Mouse (Mus musculus): ENCODE measurements at regions not wholly inside any gene's neighbourhood (a gene's known extent, or its start where the extent isn't known, plus 50 kb on each side); places are given as distances from the start of the nearest gene placed in this dataset.

DNA sequence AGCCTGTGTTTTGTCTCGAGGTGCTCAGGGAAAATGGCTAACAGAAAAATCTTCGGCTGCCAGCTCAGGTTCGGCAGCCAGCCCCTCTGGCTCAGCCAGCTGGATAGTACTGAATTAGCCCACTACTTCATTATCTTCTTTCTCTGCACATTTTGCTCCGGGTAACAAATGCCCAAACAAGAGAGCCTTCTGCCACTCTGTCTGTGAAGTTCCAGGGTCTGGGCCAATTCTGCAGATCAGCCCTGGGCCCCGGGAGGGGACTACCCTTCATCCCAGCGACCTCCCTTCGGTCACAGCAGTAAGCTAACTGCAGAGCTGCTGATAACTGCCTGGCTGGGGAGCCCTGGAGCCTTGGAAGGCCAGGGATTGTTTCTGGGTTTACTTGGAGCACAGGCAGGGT is 119.6 kb upstream of the Ofcc1 start:
- H3K4me2 ChIP-seq (ENCODE audit: low read depth, low read length), result no peak overlapping the region

DNA sequence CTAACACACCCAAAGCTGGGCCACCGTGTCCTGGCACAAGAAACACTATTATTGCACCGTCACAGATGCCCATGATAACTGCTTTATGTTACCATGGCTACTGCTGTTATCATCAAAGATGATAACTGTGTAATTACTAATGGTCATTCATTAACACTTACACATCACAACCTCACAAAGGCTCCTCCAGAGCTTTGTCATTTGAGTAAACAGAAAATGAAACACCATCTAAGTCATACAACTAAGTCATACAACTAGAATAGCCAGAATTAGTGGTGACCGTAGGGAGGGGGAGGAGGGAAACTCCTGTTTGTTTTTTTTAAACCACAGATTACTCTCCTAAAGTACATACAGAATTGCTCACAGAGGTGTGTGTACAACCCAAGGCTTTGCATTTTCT is 111.4 kb upstream of the Ofcc1 start:
- H3K4me2 ChIP-seq (ENCODE audit: low read depth, low read length), result no peak overlapping the region
- no peak overlapping the region for H3K4me3 ChIP-seq (ENCODE audit: low read depth, low read length)
- H3K9me3 ChIP-seq (replicated peaks; ENCODE audit: control insufficient read depth, low read length), result no peaks in the 10 kb centered on the region
- H3K4me1 ChIP-seq (ENCODE audit: control insufficient read depth, insufficient read depth), result no peaks in the 10 kb centered on the region
- no peaks in the 10 kb centered on the region for H3K36me3 ChIP-seq (replicated peaks; ENCODE audit: control insufficient read depth, insufficient read depth, low read length)
- ATAC-seq (ENCODE audit: insufficient read depth, low read depth) (no peak), DNase-seq (ENCODE audit: low spot score) (no peak)
- no peaks in the 10 kb centered on the region for H3K27me3 ChIP-seq (ENCODE audit: control insufficient read depth, insufficient read depth, low read length)
- WGBS, result 76% methylated on average over 3 of the region's 3 CpGs
- H3K9ac ChIP-seq (replicated peaks; ENCODE audit: low read depth, low read length), result no peak overlapping the region
- TF ChIP-seq EP300 (IDR thresholded peaks at IDR 0.05; ENCODE audit: low read depth), result no peak
- TF ChIP-seq CTCF (IDR thresholded peaks at IDR 0.05; ENCODE audit: low read depth), result no peak
- H3K27ac ChIP-seq (ENCODE audit: low read depth), result no peak overlapping the region

More for the DNA sequence above, 119.6 kb upstream of the Ofcc1 start:
- H3K4me1 ChIP-seq (ENCODE audit: control insufficient read depth, insufficient read depth), result no peaks in the 10 kb centered on the region
- H3K4me3 ChIP-seq (ENCODE audit: low read depth, low read length), result no peak overlapping the region
- H3K27me3 ChIP-seq (ENCODE audit: control insufficient read depth, insufficient read depth, low read length), result no peaks in the 10 kb centered on the region
- ATAC-seq (ENCODE audit: insufficient read depth, low read depth), result no peak
- no peak overlapping the region for H3K27ac ChIP-seq (ENCODE audit: low read depth)
- H3K9me3 ChIP-seq (replicated peaks; ENCODE audit: control insufficient read depth, low read length), result no peaks in the 10 kb centered on the region
- TF ChIP-seq EP300 (IDR thresholded peaks at IDR 0.05; ENCODE audit: low read depth), result no peak
- no peaks in the 10 kb centered on the region for H3K36me3 ChIP-seq (replicated peaks; ENCODE audit: control insufficient read depth, insufficient read depth, low read length)
- no peak overlapping the region for H3K9ac ChIP-seq (replicated peaks; ENCODE audit: low read depth, low read length)
- 23% methylated on average over 7 of the region's 7 CpGs for WGBS
- no peak for DNase-seq (ENCODE audit: low spot score)

DNA sequence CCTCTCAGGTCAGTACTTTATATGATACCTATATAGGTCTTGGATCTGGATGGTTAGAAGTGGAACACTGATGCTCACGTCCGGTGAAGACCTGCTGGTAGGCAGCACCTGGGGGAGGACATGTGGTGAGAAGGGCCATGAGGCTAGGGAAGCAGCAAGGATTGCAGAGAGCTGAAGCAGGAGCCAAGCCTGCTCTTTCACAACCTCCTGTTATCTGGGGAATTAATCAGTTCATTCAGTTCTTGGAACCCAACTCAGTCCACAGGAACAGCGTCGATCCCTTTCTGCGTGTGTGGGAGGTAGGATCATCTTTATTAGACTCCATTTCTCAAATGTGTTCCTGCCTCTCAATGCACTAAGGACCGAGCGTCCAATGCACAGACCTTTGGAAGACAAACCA is 107.9 kb upstream of the Ofcc1 start:
- DNase-seq (ENCODE audit: low spot score), result no peak
- 89% methylated on average over 7 of the region's 7 CpGs for WGBS
- Histone ChIP-seq H3K9me3 (replicated peaks; ENCODE audit: control insufficient read depth, low read length) (no peaks in the 10 kb centered on the region), H3K4me2 (ENCODE audit: low read depth, low read length) (no peak overlapping the region), H3K9ac (replicated peaks; ENCODE audit: low read depth, low read length) (no peak overlapping the region), H3K4me3 (ENCODE audit: low read depth, low read length) (no peak overlapping the region), H3K36me3 (replicated peaks; ENCODE audit: control insufficient read depth, insufficient read depth, low read length) (no peaks in the 10 kb centered on the region), H3K27me3 (ENCODE audit: control insufficient read depth, insufficient read depth, low read length) (no peaks in the 10 kb centered on the region), H3K27ac (ENCODE audit: low read depth) (no peak overlapping the region), H3K4me1 (ENCODE audit: control insufficient read depth, insufficient read depth) (no peaks in the 10 kb centered on the region)
- ATAC-seq (ENCODE audit: insufficient read depth, low read depth), result no peak
- TF ChIP-seq CTCF (IDR thresholded peaks at IDR 0.05; ENCODE audit: low read depth) (no peak), EP300 (IDR thresholded peaks at IDR 0.05; ENCODE audit: low read depth) (no peak)

DNA sequence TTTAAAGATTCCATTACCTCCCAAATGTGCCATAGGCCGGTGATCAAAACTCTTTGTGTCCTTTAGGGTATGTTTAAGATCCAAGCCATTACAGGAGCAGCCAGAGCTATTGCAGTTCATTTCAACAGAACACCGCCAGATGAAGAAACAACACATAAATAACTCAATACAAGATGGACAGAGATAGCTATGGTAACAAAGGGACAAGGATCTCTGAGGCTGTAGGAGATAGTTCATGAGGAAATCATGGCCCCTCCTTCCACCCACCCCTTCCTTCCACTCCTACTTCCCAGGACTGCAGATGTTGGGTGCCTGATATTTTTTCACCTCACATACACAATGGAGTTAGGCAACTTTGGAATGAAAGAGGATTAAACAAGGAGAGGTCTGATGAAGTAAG is 92.1 kb upstream of the Ofcc1 start:
- H3K36me3 ChIP-seq (replicated peaks; ENCODE audit: control insufficient read depth, insufficient read depth, low read length), result no peaks in the 10 kb centered on the region
- H3K27ac ChIP-seq (ENCODE audit: low read depth), result no peak overlapping the region
- H3K27me3 ChIP-seq (ENCODE audit: control insufficient read depth, insufficient read depth, low read length), result no peaks in the 10 kb centered on the region
- H3K4me1 ChIP-seq (ENCODE audit: control insufficient read depth, insufficient read depth), result no peaks in the 10 kb centered on the region
- H3K4me2 ChIP-seq (ENCODE audit: low read depth, low read length), result no peak overlapping the region
- no peaks in the 10 kb centered on the region for H3K9me3 ChIP-seq (replicated peaks; ENCODE audit: control insufficient read depth, low read length)
- DNase-seq (ENCODE audit: low spot score), result no peak
- no peak overlapping the region for H3K9ac ChIP-seq (replicated peaks; ENCODE audit: low read depth, low read length)
- 71% methylated on average over 2 of the region's 2 CpGs for WGBS
- no peak for TF ChIP-seq CTCF (IDR thresholded peaks at IDR 0.05; ENCODE audit: low read depth)
- TF ChIP-seq EP300 (IDR thresholded peaks at IDR 0.05; ENCODE audit: low read depth), result no peak
- no peak for ATAC-seq (ENCODE audit: insufficient read depth, low read depth)
- H3K4me3 ChIP-seq (ENCODE audit: low read depth, low read length), result no peak overlapping the region

DNA sequence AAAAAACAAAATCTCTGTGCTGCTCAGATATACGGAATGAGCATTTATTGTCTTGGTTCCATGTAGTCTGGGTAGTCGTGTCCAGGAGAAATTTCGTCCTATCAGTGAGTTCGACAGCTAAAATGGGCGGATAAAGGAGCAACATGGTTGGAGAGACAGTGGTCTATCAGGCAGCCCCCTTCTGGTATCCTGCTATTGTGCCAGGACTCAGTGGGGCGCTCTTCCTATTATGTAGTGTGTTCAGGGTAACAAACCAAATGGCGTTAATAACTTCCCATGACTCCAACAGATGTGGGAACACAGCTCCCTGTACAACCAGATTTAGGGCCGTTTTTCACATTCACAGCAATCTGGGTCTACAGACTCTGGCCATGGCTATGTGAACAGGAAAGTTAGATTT is 68.6 kb upstream of the Ofcc1 start:
- DNase-seq (ENCODE audit: low spot score) (no peak), ATAC-seq (ENCODE audit: insufficient read depth, low read depth) (no peak)
- Histone ChIP-seq H3K4me2 (ENCODE audit: low read depth, low read length) (no peak overlapping the region), H3K4me3 (ENCODE audit: low read depth, low read length) (no peak overlapping the region), H3K9me3 (replicated peaks; ENCODE audit: control insufficient read depth, low read length) (no peaks in the 10 kb centered on the region), H3K36me3 (replicated peaks; ENCODE audit: control insufficient read depth, insufficient read depth, low read length) (no peaks in the 10 kb centered on the region), H3K9ac (replicated peaks; ENCODE audit: low read depth, low read length) (no peak overlapping the region), H3K27me3 (ENCODE audit: control insufficient read depth, insufficient read depth, low read length) (no peaks in the 10 kb centered on the region), H3K4me1 (ENCODE audit: control insufficient read depth, insufficient read depth) (no peaks in the 10 kb centered on the region), H3K27ac (ENCODE audit: low read depth) (no peak overlapping the region)
- WGBS, result 81% methylated on average over 8 of the region's 8 CpGs
- TF ChIP-seq EP300 (IDR thresholded peaks at IDR 0.05; ENCODE audit: low read depth) (no peak), CTCF (IDR thresholded peaks at IDR 0.05; ENCODE audit: low read depth) (no peak)

DNA sequence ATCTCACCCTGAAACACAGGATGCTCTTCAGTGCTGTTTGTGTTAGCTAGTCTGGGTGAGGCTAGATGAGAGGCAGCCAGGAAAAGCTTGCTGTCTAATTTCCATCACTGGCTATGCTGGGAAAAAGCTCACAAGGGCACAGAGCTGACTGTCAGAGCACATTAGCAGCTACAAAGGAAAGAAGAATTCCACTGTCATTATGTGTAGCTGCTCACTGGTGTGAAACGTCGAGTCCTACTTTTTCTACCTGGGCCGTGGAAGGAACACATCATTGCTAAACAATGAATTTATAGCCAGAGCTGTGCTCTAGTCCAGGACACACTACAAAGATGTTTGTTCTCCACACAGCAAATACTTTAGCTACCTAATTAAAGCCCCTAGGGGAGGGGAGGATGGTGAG is 61.8 kb upstream of the Ofcc1 start:
- H3K4me3 ChIP-seq (ENCODE audit: low read depth, low read length), result no peak overlapping the region
- no peak for ATAC-seq (ENCODE audit: insufficient read depth, low read depth)
- TF ChIP-seq CTCF (IDR thresholded peaks at IDR 0.05; ENCODE audit: low read depth) (no peak), EP300 (IDR thresholded peaks at IDR 0.05; ENCODE audit: low read depth) (no peak)
- no peaks in the 10 kb centered on the region for H3K9me3 ChIP-seq (replicated peaks; ENCODE audit: control insufficient read depth, low read length)
- no peaks in the 10 kb centered on the region for H3K27me3 ChIP-seq (ENCODE audit: control insufficient read depth, insufficient read depth, low read length)
- 78% methylated on average over 3 of the region's 3 CpGs for WGBS
- no peak overlapping the region for H3K27ac ChIP-seq (ENCODE audit: low read depth)
- H3K4me1 ChIP-seq (ENCODE audit: control insufficient read depth, insufficient read depth), result no peaks in the 10 kb centered on the region
- no peak overlapping the region for H3K9ac ChIP-seq (replicated peaks; ENCODE audit: low read depth, low read length)
- no peak overlapping the region for H3K4me2 ChIP-seq (ENCODE audit: low read depth, low read length)
- no peak for DNase-seq (ENCODE audit: low spot score)
- H3K36me3 ChIP-seq (replicated peaks; ENCODE audit: control insufficient read depth, insufficient read depth, low read length), result no peaks in the 10 kb centered on the region
